Mouse (Mus musculus): ENCODE measurements around the gene Mrpl23.

Gene Mrpl23

DNA sequence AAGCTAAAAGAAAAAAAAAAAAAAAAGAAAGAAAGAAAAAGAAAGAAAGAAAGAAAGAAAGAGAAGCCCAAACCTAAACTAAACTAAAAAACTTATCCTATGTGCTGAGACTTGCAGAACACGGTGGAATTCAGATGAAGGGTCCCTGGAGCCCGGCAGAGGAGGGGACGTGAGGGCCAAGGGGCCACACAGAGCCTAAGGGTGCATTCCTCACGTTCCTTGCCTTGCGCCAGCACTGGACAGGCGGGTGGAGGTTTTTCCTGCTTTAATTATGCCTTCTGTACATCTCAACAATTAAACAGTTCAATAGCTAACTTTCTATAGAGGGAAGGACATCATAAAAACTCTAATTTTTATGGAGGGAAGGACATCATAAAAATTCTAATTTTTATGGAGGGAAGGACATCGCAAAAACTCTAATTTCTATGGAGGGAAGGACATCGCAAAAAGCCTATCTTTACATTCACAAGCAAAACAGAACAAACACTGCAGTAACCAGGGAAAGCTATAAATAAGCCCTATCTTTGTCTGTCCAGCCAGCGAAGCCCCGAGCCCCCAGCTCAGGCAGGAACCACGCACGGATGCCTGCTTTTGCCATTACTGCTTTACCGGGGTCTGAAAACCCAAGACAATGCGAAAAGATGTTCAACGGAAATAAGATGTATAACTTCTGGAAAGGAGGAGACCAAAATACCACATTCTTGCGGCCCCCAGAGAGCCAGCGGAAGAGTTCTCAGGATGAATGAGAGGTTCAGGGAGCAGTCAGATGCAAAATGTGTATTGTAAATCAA, 9.1 kb upstream of the Mrpl23 start:
- DNase-seq = no peak

DNA sequence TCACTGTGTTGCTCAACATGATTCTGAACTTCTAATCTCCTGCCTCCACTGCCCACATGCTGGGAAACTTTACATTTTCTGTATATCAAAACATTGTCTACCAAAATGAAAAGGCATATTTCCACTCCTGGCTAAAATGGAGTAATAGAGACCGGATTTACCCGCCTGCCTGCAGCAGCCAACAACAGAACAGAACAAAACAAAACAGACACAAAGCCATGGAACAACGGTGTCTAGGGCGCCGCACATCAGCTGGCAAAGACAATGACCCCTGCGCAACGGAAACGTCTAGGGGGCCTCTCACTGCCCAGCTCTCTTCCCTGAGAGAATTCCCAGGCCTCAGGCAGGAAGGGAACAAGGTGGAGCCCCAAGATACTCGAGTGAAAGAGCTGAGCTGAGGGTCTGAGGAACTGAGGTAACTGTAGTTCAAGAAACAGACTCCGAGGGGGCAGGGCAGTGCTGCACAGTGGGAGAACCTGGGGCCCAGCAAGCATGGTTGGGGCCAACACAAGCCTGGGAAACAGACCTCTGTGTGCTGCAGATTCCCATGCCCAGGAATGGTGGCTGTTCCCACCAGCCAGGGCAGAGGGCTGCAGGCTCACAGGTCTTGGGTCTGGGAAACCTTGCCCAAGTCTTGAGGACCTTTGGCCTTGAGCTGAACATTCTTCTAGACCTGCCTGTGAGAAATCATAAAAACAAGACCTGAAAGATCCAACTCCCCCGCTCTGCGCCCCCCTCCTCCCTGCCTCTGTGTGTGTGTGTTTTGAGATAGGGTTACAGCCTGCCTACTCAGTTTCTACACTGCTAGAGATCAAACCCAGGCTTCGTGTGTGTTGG, 6.9 kb upstream of the Mrpl23 start:
- DNase-seq = no peak

DNA sequence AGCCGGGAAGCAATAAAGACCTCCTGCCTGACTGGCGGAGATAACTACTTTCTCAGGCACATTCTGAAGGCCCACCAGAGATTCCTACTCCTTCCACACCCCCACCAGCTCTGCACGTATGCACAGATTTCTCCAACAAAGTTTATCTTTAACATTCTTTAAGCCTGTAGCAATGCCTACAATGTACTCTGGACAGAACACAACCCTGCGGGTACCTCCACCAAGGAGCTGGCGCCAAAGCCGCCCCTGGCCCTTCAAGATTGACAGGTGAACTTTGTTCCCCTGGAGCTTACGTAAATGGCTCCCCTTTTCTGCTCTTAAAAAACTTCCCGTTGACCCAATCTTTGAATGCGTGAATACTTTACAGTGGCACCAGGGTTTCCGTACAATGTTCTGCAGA, 3.1 kb upstream of the Mrpl23 start:
- no peak for DNase-seq

DNA sequence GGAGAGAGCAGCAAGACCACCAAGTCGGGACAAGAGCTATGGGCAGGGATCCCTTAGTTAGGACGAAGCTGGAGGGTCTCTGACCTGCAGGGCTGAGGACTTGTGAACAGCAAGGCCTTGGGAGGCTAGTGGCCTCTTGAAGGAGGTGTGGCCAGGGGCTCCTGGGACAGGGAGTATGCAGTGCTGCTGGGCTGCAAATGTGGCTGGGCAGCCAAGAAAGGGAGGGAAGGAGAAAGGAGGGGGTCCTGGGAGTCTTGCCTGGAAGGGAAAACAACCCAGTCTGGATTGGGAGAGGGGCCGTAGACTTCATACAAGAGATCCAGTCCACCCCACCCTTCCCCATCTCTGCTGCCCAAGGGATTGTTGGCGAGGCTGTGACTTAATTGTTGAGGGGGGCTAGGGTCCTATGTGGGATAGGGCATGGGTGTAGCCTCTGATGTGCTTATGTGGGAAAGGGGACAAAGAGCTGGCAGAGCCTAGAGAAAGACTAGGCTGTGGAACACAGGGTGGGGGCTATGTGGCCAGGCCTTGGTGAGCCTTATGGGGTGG, 439 bp upstream of the Mrpl23 start:
- DNase-seq = no peak

DNA sequence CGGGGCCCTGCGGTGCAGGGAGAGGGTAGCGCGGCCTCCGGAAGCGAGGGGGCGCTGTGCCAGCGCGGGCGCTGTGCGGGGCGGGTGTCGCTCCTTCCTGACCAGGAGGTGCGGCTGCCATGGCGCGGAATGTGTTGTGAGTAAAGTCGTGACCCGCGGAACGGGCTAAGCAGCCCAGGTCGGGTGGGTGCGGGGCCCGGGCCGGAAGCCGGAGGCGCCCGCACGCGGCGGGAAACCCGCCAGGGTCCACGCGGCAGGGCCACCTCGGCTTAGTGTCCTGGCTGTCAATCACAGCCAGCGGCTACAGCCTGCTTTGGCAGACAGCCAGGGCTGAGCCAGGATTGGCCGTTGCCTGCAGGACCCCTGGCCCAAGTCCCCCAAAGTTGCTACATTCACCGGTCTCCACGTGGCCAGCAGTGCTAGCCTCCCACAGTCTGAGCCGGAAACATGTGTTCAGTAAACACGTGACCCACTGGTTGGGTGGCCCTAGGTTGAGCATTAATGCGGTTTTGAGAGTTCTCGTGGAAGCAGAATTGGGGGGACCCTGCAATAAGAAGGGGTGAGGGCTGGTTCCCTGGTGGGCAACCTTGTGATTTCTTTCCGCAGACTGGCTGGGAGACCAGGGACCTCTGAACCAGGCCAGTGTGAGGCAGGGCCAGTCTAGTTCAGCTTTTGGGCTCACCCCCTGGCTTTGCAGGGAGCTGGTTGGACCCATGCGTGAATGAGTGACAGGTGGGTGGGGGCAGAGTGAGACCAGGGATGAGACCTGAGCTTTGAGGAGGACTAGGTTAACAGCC, 771 bp downstream of the Mrpl23 start:
- peak; percentile 95 for DNase-seq

- no peak for DNase-seq
Measured at GRCm38 (mm10) chr7:142535116-142535515, 2.6 kb downstream of the Mrpl23 start.

GRCm38 (mm10) chr7:142535832-142536231, 3.3 kb downstream of the Mrpl23 start:
- no peak for DNase-seq

DNA sequence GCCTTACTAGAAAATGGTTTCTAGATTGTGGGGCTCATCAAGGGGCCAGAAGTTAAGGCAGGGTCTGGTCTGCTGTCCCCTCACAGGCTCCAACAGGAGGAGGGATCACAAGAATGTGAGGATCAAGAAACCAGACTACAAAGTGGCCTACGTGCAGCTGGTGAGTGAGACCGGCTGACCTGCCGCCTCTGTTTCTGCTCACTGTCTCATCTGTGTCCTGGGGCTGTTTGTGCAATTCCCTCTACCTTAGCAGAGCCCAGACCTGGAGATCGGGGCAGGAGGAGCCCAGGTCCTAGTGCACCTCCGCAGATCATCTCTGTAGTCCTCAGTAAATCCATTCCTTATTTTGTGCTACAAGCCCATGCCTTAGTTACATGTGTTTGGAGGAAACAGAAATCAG, 4.7 kb downstream of the Mrpl23 start:
- DNase-seq = no peak

GRCm38 (mm10) chr7:142537879-142538278, 5.4 kb downstream of the Mrpl23 start:
- DNase-seq = peak; percentile 93

DNA sequence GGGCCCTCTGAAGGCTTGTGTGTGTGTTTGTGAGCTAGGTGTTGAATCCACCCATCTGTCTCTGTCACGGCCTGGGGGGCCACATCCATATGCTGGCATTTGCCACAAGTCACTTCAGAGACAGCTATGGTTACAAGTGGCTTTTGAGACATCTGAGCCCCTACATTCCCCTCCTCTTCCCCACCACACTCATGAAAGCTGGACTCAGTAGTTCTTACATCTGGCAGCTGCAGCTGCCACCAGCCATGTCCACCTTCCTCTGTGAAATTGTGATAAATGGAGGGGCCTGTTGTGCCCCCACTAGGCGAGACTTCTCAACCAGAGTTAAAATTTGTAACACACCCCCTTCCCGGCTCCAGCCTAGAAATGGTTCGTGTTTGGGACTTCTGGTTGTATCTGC, 5.8 kb downstream of the Mrpl23 start:
- no peak for DNase-seq

GRCm38 (mm10) chr7:142538766-142539165, 6.3 kb downstream of the Mrpl23 start:
- no peak for DNase-seq

GRCm38 (mm10) chr7:142539828-142540227, 7.3 kb downstream of the Mrpl23 start:
- no peak for DNase-seq

GRCm38 (mm10) chr7:142542771-142543303, 10.4 kb downstream of the Mrpl23 start:
- no peak for DNase-seq

DNA sequence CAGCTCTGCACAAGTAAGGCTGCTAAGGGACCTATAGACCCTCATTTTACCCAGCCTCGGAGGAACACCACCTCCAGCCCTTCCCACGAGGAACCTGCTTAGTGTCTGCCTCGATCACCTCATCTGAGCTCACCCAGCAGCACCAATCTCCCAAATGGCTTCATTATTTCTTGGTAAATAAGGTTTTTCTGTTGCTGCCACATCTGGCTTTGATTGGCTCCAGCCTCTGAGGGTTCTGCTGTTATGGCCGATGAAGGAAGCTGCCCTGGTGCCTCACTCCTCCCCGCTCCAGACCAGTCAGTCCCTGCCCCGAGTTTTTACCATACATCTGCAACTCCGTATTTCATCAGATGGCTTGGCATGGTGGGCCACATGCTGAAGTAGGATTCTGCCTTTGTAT, 13.5 kb downstream of the Mrpl23 start:
- no peak for DNase-seq

DNA sequence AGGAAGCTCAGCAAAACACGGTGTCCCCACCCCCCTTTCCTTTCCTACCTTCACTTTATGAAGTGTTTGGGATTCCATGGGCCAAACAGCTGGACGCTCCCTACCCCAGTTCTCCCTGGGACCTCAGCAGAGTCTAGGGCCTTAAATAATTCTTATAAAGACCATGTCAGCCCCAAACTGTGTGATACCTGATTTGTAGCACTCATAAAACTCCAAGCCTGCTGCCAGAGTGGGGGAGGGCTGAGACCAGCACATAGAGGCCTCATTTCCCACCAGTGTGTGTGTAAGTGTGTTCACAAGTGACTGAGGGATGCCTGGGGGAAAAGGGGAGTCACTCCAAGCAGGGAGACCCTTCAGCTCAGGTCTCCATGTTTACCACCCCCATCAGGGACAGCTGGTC, 15.4 kb downstream of the Mrpl23 start:
- no peak for DNase-seq

- no peak for DNase-seq
Measured at GRCm38 (mm10) chr7:142548706-142549105, 16.2 kb downstream of the Mrpl23 start.

- DNase-seq = no peak
Measured at GRCm38 (mm10) chr7:142549941-142550763, 17.7 kb downstream of the Mrpl23 start.

- DNase-seq = no peak
Measured at GRCm38 (mm10) chr7:142550935-142551373, 18.5 kb downstream of the Mrpl23 start.

DNA sequence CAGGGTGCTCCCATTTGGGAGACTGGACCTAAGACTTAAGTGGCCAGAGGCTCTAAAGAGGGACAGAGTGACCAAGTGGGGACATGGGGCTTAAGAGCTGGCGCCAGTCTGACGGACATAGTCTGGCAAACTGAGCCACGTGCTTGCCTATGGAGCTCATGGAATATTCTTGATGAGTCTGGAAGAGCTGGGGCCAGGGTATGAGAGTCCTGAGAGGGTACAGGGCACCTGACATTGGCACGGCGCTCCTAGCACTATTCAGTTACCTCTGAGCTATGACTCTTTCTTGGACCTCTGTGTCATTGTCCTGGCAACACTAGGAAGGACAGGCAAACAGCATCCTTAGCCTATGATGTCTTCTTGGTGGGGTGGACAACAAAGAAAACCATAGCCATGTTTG, 19.2 kb downstream of the Mrpl23 start:
- DNase-seq = no peak

DNA sequence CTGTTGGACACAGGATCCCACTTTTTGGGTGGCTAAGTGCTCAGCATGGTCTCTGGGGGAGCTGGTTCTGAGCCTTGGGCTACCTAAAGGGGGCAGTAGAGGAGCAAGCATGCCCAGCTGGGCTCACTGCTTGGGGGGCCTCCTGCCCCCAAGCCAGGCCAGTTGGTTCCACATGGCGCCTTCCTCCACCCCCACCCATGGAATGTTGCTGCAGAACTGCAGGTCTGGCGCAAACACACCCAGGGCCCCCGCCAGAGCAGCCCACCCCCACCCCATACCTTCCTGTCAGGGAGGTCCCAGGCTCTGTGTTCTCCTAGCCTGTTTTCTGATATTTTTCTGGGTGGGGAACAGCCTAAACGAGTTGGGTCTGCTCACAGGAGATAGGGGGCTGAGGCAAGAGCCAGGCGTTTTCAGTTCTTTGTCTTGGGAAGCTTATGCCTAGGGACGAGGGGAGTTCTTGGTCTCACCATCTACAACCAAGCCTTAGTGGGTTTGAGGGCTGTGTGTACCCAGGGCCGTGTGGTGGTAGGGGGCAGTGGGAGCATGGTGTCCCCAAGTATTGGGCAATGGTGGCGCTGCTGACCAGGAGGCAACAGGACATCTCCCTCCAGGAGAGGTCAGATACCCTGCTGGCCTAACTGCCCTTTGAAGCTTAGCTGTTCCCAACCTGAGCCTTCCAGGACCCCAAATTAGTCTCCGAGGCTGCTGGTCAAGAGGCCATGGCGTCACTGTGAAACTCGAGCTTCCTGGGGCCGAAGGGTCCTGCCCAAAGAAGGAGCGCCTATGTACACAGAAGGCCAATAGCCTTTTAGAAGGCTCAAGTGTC, 20.3 kb downstream of the Mrpl23 start:
- peak; percentile 40 for DNase-seq
